ENCODE assay signal across 22 mouse cellular contexts in the genomic region with DNA sequence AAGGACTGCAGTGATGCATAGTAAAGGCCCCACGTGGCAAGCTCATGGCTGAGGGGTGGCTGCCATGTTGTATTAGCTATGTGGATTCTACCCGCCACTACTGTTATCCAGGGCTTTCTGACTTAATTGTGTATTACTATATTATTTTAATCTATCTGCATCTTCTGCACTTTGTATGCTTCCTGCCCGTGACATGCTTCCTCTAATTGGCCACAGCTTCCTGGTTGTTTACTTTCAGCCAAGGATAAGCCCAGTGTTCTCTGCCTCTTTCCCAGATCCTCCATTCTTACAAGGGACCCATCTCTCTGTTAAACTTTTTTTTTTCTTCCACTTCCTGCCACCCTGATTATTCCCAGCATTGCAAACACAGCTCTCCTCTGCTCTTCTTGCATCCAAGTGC. TPM values are rescaled to one million over a fixed set of nuclear protein-coding genes. Genes with fewer than 3 reads are reported as not detected.
DNase-seq lines count a peak whose midpoint lies in the region; ATAC-seq and TF ChIP-seq lines count a peak whose summit lies in the region.
"Had no signal": no experiment of that assay in that cellular context is flagged by ENCODE, and none has a peak within 500 bp of the region (broad histone marks: within the 10 kb centered on the region; RNA-seq: fewer than 3 reads in every experiment).

No protein-coding gene starts in this region.

- DNase-seq in kidney, adult 2 months: no peak
- no peak for DNase-seq in kidney, postnatal 4 days
- peak; percentile 22 for DNase-seq in lung, postnatal 0 days (ENCODE audit: low spot score)
- DNase-seq in lung, adult 18-20 months: no peak
- DNase-seq: adrenal gland, postnatal 10 days; B cell, adult 2 months; cerebellum, adult 18-20 months; cerebellum, adult 9-11 months; cerebellum, postnatal 36 days; forebrain, postnatal 0 days; gastrocnemius, postnatal 14 days; heart, postnatal 36 days had no signal

- H3K27ac ChIP-seq in kidney, adult 2 months (ENCODE audit: insufficient read depth, low read depth, low read length): peak overlapping the region; percentile 56; the same call in 1 of the 2 replicates
- 0 out of 2 replicates have a peak overlapping the region, but pooled peaks have one; percentile 12 for H3K27ac ChIP-seq in lung, postnatal 0 days (ENCODE audit: low read length)
- H3K27ac ChIP-seq in midbrain, embryonic 13.5 days: no peak overlapping the region
- no peak overlapping the region for H3K27ac ChIP-seq in midbrain, embryonic 15.5 days
- H3K27ac ChIP-seq: embryonic facial prominence, embryonic 10.5 days; forebrain, embryonic 13.5 days; hindbrain, embryonic 14.5 days; intestine, embryonic 15.5 days had no signal

- no peak for ATAC-seq in lung, postnatal 0 days
- ATAC-seq in granulocyte monocyte progenitor cell, adult 5-6 weeks (replicated peaks; ENCODE audit: poor library complexity, severe bottlenecking): peak; percentile 37; the same call in 1 of the 2 replicates
- no peak for ATAC-seq in midbrain, embryonic 13.5 days
- no peak for ATAC-seq in midbrain, embryonic 15.5 days (replicated peaks)
- ATAC-seq: CD4-positive, CD25-positive, alpha-beta regulatory T cell, adult 4 months; forebrain, embryonic 13.5 days; forebrain, postnatal 0 days; intestine, embryonic 15.5 days had no signal

- 65% methylated on average over 3 of the region's 3 CpGs for WGBS in kidney, adult 2 months
- 70% methylated on average over 3 of the region's 3 CpGs for WGBS in lung, postnatal 0 days
- 81% methylated on average over 3 of the region's 3 CpGs for WGBS in midbrain, embryonic 13.5 days
- 87% methylated on average over 3 of the region's 3 CpGs for WGBS in midbrain, embryonic 15.5 days

- no peak for TF ChIP-seq POLR2A in kidney, adult 2 months (IDR thresholded peaks at IDR 0.05; ENCODE audit: low read depth, low read length)

- H3K9ac ChIP-seq in lung, postnatal 0 days (replicated peaks; ENCODE audit: low read depth): no peak overlapping the region
- no peak overlapping the region for H3K9ac ChIP-seq in midbrain, embryonic 13.5 days (replicated peaks)
- H3K9ac ChIP-seq in midbrain, embryonic 15.5 days: no peak overlapping the region
- H3K9ac ChIP-seq: forebrain, embryonic 13.5 days; forebrain, postnatal 0 days; heart, embryonic 12.5 days; hindbrain, embryonic 14.5 days; intestine, embryonic 15.5 days had no signal

- no peaks in the 10 kb centered on the region for H3K9me3 ChIP-seq in lung, postnatal 0 days (ENCODE audit: low read length)
- no peaks in the 10 kb centered on the region for H3K9me3 ChIP-seq in midbrain, embryonic 13.5 days
- H3K9me3 ChIP-seq in midbrain, embryonic 15.5 days: no peaks in the 10 kb centered on the region
- H3K9me3 ChIP-seq: embryonic facial prominence, embryonic 10.5 days; forebrain, embryonic 13.5 days; G1E; intestine, embryonic 15.5 days had no signal

- no peak overlapping the region for H3K4me3 ChIP-seq in kidney, adult 2 months (ENCODE audit: insufficient read depth, low read depth, low read length)
- no peak overlapping the region for H3K4me3 ChIP-seq in lung, postnatal 0 days (ENCODE audit: low read depth, low read length)
- H3K4me3 ChIP-seq in midbrain, embryonic 13.5 days (replicated peaks): no peak overlapping the region
- H3K4me3 ChIP-seq in midbrain, embryonic 15.5 days: no peak overlapping the region
- H3K4me3 ChIP-seq: embryonic facial prominence, embryonic 10.5 days; forebrain, embryonic 13.5 days; heart, embryonic 12.5 days; intestine, embryonic 15.5 days had no signal

- no peak for TF ChIP-seq EP300 in lung, postnatal 0 days (IDR thresholded peaks at IDR 0.05)

- H3K4me1 ChIP-seq in kidney, adult 2 months (ENCODE audit: control insufficient read depth, insufficient read depth, low read length): peaks cover 32% of the 10 kb centered on the region
- peaks cover 2% of the 10 kb centered on the region; the same call in 1 of the 2 replicates for H3K4me1 ChIP-seq in lung, postnatal 0 days (ENCODE audit: insufficient read depth, low read depth, low read length)
- no peaks in the 10 kb centered on the region for H3K4me1 ChIP-seq in midbrain, embryonic 13.5 days (replicated peaks)
- H3K4me1 ChIP-seq in midbrain, embryonic 15.5 days: no peaks in the 10 kb centered on the region
- H3K4me1 ChIP-seq: forebrain, embryonic 13.5 days; intestine, embryonic 15.5 days had no signal

- no peak for TF ChIP-seq CTCF in kidney, adult 2 months (conservative IDR thresholded peaks at IDR 0.05; ENCODE audit: insufficient read depth, insufficient read length, low read depth, low read length)
- TF ChIP-seq CTCF in lung, postnatal 0 days (IDR thresholded peaks at IDR 0.05): no peak

- H3K27me3 ChIP-seq in kidney, adult 2 months (replicated peaks; ENCODE audit: control insufficient read depth, insufficient read depth, low read length): no peaks in the 10 kb centered on the region
- H3K27me3 ChIP-seq in lung, postnatal 0 days (replicated peaks; ENCODE audit: insufficient read depth, low read length): no peaks in the 10 kb centered on the region
- H3K27me3 ChIP-seq in midbrain, embryonic 13.5 days: no peaks in the 10 kb centered on the region
- no peaks in the 10 kb centered on the region for H3K27me3 ChIP-seq in midbrain, embryonic 15.5 days (replicated peaks)
- H3K27me3 ChIP-seq: forebrain, embryonic 13.5 days; heart, embryonic 12.5 days; intestine, embryonic 15.5 days had no signal

- H3K4me2 ChIP-seq in lung, postnatal 0 days (replicated peaks; ENCODE audit: low read depth, low read length): no peak overlapping the region
- H3K4me2 ChIP-seq in midbrain, embryonic 13.5 days (replicated peaks): no peak overlapping the region
- no peak overlapping the region for H3K4me2 ChIP-seq in midbrain, embryonic 15.5 days
- H3K4me2 ChIP-seq: forebrain, embryonic 13.5 days; heart, embryonic 12.5 days; hindbrain, embryonic 14.5 days; intestine, embryonic 15.5 days had no signal

- H3K36me3 ChIP-seq in kidney, adult 2 months (ENCODE audit: control insufficient read depth, insufficient read depth, low read length): no peaks in the 10 kb centered on the region
- H3K36me3 ChIP-seq in lung, postnatal 0 days (ENCODE audit: insufficient read depth, low read length): no peaks in the 10 kb centered on the region
- no peaks in the 10 kb centered on the region for H3K36me3 ChIP-seq in midbrain, embryonic 13.5 days
- no peaks in the 10 kb centered on the region for H3K36me3 ChIP-seq in midbrain, embryonic 15.5 days (replicated peaks)
- H3K36me3 ChIP-seq: embryonic facial prominence, embryonic 10.5 days; G1E; heart, embryonic 12.5 days; intestine, embryonic 15.5 days had no signal

RNA-seq across cellular contexts. Expression of gene Kcnj15, which starts 32.0 kb away (rescaled TPM):
- polyA plus RNA-seq in kidney, adult 2 months (2012; rRNA removed): 311 and 327 TPM in 2 replicates
- polyA plus RNA-seq in lung, postnatal 0 days (2015; fragmentation: Nextera tagmentation; extraction: Ambion mirVana): 11.5 and 15.8 TPM in 2 replicates
- not detected in 2 replicates for total RNA-seq in granulocyte monocyte progenitor cell, adult 5-6 weeks (2014; fragmentation: Nextera tagmentation)
- total RNA-seq in granulocyte monocyte progenitor cell, adult 5-6 weeks (2017): not detected in 2 replicates
- 0.04 and 0.26 TPM in 2 replicates for polyA plus RNA-seq in midbrain, embryonic 13.5 days (2015; fragmentation: Nextera tagmentation; extraction: Ambion mirVana)
- 0.09 and 0.19 TPM in 2 replicates for polyA plus RNA-seq in midbrain, embryonic 15.5 days (2015; fragmentation: Nextera tagmentation; extraction: Ambion mirVana)
- polyA plus RNA-seq: G1E had no signal

Comparison
In these comparisons a context has a peak if more than half of its experiments do, and no peak if none do; other contexts are left out.
1. H3K27ac ChIP-seq: peak in kidney, adult 2 months (single experiment) and lung, postnatal 0 days (single experiment); none in midbrain, embryonic 13.5 days (single experiment) and midbrain, embryonic 15.5 days (single experiment).
2. RNA of gene Kcnj15, which starts 32.0 kb away (polyA plus RNA-seq): 311 to 327 TPM in kidney, adult 2 months; 11.5 to 15.8 TPM in lung, postnatal 0 days, 0.09 to 0.19 TPM in midbrain, embryonic 15.5 days and 0.04 to 0.26 TPM in midbrain, embryonic 13.5 days; every median in the first group is over 10 times any median in the second.